Mouse (Mus musculus) forebrain, embryonic 11.5 days (tissue): ENCODE data around the gene Ift20. TPM values are rescaled to one million over a fixed set of nuclear protein-coding genes. Genes with fewer than 3 reads are reported as not detected.

Experiments
- ATAC-seq: fragments of 200-750 bp; cut with Nextera tagmentation; replicated peaks from 2 replicates; pipeline ENCODE4 v1.8.0; 2017; ENCODE audit warnings: moderate TSS enrichment; ENCODE audit not compliant: low FRiP score
- DNase-seq: peaks from one replicate; pipeline ENCODE4 v3.0.0-alpha.2; 2017; ENCODE audit warnings: low spot score
- H3K27ac ChIP-seq: fragments of 300-500 bp; sonication (generic); 2 replicates; pipeline ENCODE4 v1.5.1; 2014; ENCODE audit warnings: low read depth, low read length
- H3K27me3 ChIP-seq: fragments of 300-500 bp; sonication (generic); 2 replicates; pipeline ENCODE4 v1.6.1; 2014; ENCODE audit warnings: mild to moderate bottlenecking, low read length, mixed read lengths; ENCODE audit not compliant: control insufficient read depth, insufficient read depth
- H3K36me3 ChIP-seq: fragments of 300-500 bp; sonication (generic); 2 replicates; pipeline ENCODE4 v1.6.1; 2014; ENCODE audit warnings: mild to moderate bottlenecking, low read length, moderate library complexity, mixed read lengths; ENCODE audit not compliant: control insufficient read depth, insufficient read depth
- H3K4me1 ChIP-seq: fragments of 300-500 bp; sonication (generic); replicated peaks from 2 replicates; pipeline ENCODE4 v1.6.1; 2014; ENCODE audit warnings: low read length, mixed read lengths; ENCODE audit not compliant: control insufficient read depth, insufficient read depth
- H3K4me2 ChIP-seq: fragments of 300-500 bp; sonication (generic); 2 replicates; pipeline ENCODE4 v1.6.1; 2014; ENCODE audit warnings: low read depth, mild to moderate bottlenecking, low read length, moderate library complexity, mixed read lengths; ENCODE audit not compliant: severe bottlenecking
- H3K4me3 ChIP-seq: fragments of 300-500 bp; sonication (generic); 2 replicates; pipeline ENCODE4 v1.5.1; 2014; ENCODE audit warnings: low read depth, low read length
- H3K9ac ChIP-seq: fragments of 300-500 bp; sonication (generic); 2 replicates; pipeline ENCODE4 v1.6.1; 2014; ENCODE audit warnings: low read length
- H3K9me3 ChIP-seq: fragments of 300-500 bp; sonication (generic); 2 replicates; pipeline ENCODE4 v1.6.1; 2016; ENCODE audit warnings: low read length, mixed read lengths; ENCODE audit not compliant: control insufficient read depth
- WGBS: fragments of 180-500 bp; shearing (Covaris S2); extraction: QIAGEN DNeasy Blood & Tissue Kit; methylation state at CpG from one replicate; pipeline ENCODE4 v1.1.7; 2014; 5-methylcytosine and 5-hydroxymethylcytosine counted together
- polyA plus RNA-seq: library from polyadenylated mRNA; unstranded; fragments of >200 nt; fragmentation: Nextera tagmentation; extraction: Ambion mirVana; gene quantifications from 2 replicates; pipeline ENCODE4 v1.2.1, GENCODE M21; 2014

Ift20 gene
- polyA plus RNA-seq, 1 experiment from 2014 or later, result 92.3 TPM

- H3K4me1 ChIP-seq, result peaks cover 3% of the 10 kb centered on the region; the same call in 1 of the 2 replicates
- no peak for ATAC-seq
- no peaks in the 10 kb centered on the region for H3K36me3 ChIP-seq
- no peaks in the 10 kb centered on the region for H3K27me3 ChIP-seq
- no peak overlapping the region; the same call in 1 of the 2 replicates for H3K9ac ChIP-seq
- no peak overlapping the region for H3K4me3 ChIP-seq
- no peaks in the 10 kb centered on the region for H3K9me3 ChIP-seq
- WGBS, result 84% methylated on average over 2 of the region's 2 CpGs
- DNase-seq, result no peak
- no peak overlapping the region for H3K27ac ChIP-seq
- no peak overlapping the region for H3K4me2 ChIP-seq
Observed at GRCm38 (mm10) chr11:78547718-78548460, 11.7 kb downstream of the Ift20 start.

- no peaks in the 10 kb centered on the region for H3K9me3 ChIP-seq
- no peak for ATAC-seq
- peak overlapping the region; percentile 79 for H3K4me2 ChIP-seq
Observed at GRCm38 (mm10) chr11:78549491-78549987, 13.4 kb downstream of the Ift20 start.

GRCm38 (mm10) chr11:78550168-78551058, 14.3 kb downstream of the Ift20 start, which contains the start of gene Tmem97:
Gene Tmem97, minus strand, starts transcription at chr11:78550777.
- peak within 1 kb of the TSS; percentile 79 for H3K4me2 ChIP-seq
- H3K4me1 ChIP-seq, result peaks cover 3% of the 10 kb centered on the region; the same call in 1 of the 2 replicates
- H3K9me3 ChIP-seq, result no peaks in the 10 kb centered on the region
- no peaks in the 10 kb centered on the region for H3K27me3 ChIP-seq
- no peaks in the 10 kb centered on the region for H3K36me3 ChIP-seq
- DNase-seq (peak; percentile 98), ATAC-seq (peak; percentile 100)
- peak within 1 kb of the TSS; percentile 82 for H3K9ac ChIP-seq
- H3K4me3 ChIP-seq, result peak within 1 kb of the TSS; percentile 53
- under 1% methylated on average over 60 of the region's 60 CpGs for WGBS
- H3K27ac ChIP-seq, result peak within 1 kb of the TSS; percentile 70

More at GRCm38 (mm10) chr11:78549491-78549987, 13.4 kb downstream of the Ift20 start:
- Histone ChIP-seq H3K36me3 (no peaks in the 10 kb centered on the region), H3K4me1 (peaks cover 3% of the 10 kb centered on the region; the same call in 1 of the 2 replicates), H3K9ac (peak overlapping the region; percentile 82), H3K27me3 (no peaks in the 10 kb centered on the region), H3K4me3 (peak overlapping the region; percentile 53), H3K27ac (no peak overlapping the region)
- DNase-seq, result no peak
- WGBS, result 16% methylated on average over 5 of the region's 5 CpGs

GRCm38 (mm10) chr11:78551059-78551398, 14.9 kb downstream of the Ift20 start:
- peak overlapping the region; percentile 70 for H3K27ac ChIP-seq
- peak overlapping the region; percentile 53 for H3K4me3 ChIP-seq
- peak overlapping the region; percentile 79 for H3K4me2 ChIP-seq
- H3K9me3 ChIP-seq, result no peaks in the 10 kb centered on the region
- peak; percentile 51 for ATAC-seq
- 32% methylated on average over 6 of the region's 6 CpGs for WGBS
- no peaks in the 10 kb centered on the region for H3K27me3 ChIP-seq
- H3K9ac ChIP-seq, result peak overlapping the region; percentile 70
- DNase-seq, result no peak
- H3K4me1 ChIP-seq, result peaks cover 3% of the 10 kb centered on the region; the same call in 1 of the 2 replicates
- H3K36me3 ChIP-seq, result no peaks in the 10 kb centered on the region

GRCm38 (mm10) chr11:78555623-78556022, 19.5 kb downstream of the Ift20 start:
- 90% methylated on average over 3 of the region's 3 CpGs for WGBS
- ATAC-seq (no peak), DNase-seq (peak; percentile 22)
- Histone ChIP-seq H3K4me1 (0 out of 2 replicates have a peak, but pooled peaks cover 3% of the 10 kb centered on the region), H3K9me3 (no peaks in the 10 kb centered on the region), H3K36me3 (no peaks in the 10 kb centered on the region), H3K4me2 (no peak overlapping the region), H3K9ac (no peak overlapping the region), H3K27ac (no peak overlapping the region), H3K4me3 (no peak overlapping the region), H3K27me3 (no peaks in the 10 kb centered on the region)

GRCm38 (mm10) chr11:78556070-78556469, 19.9 kb downstream of the Ift20 start:
- DNase-seq (peak; percentile 28), ATAC-seq (no peak)
- H3K9ac ChIP-seq, result no peak overlapping the region
- 0 out of 2 replicates have a peak, but pooled peaks cover 2% of the 10 kb centered on the region for H3K4me1 ChIP-seq
- no peak overlapping the region for H3K4me3 ChIP-seq
- H3K27me3 ChIP-seq, result no peaks in the 10 kb centered on the region
- no peaks in the 10 kb centered on the region for H3K9me3 ChIP-seq
- no peaks in the 10 kb centered on the region for H3K36me3 ChIP-seq
- H3K4me2 ChIP-seq, result no peak overlapping the region
- WGBS, result 74% methylated on average over 4 of the region's 4 CpGs
- H3K27ac ChIP-seq, result no peak overlapping the region

- WGBS, result 58% methylated on average over 8 of the region's 8 CpGs
- Histone ChIP-seq H3K9ac (no peak overlapping the region), H3K36me3 (no peaks in the 10 kb centered on the region), H3K4me3 (no peak overlapping the region), H3K4me2 (no peak overlapping the region), H3K27me3 (no peaks in the 10 kb centered on the region), H3K9me3 (no peaks in the 10 kb centered on the region), H3K4me1 (no peaks in the 10 kb centered on the region), H3K27ac (no peak overlapping the region)
- no peak for ATAC-seq
- DNase-seq, result no peak
Observed at GRCm38 (mm10) chr11:78557241-78557640, 21.1 kb downstream of the Ift20 start.

GRCm38 (mm10) chr11:78560447-78560846, 24.3 kb downstream of the Ift20 start:
- no peaks in the 10 kb centered on the region for H3K4me1 ChIP-seq
- no peak overlapping the region for H3K27ac ChIP-seq
- H3K27me3 ChIP-seq, result no peaks in the 10 kb centered on the region
- 22% methylated on average over 4 of the region's 4 CpGs for WGBS
- ATAC-seq (no peak), DNase-seq (peak; percentile 69)
- H3K36me3 ChIP-seq, result no peaks in the 10 kb centered on the region
- no peak overlapping the region for H3K4me3 ChIP-seq
- H3K4me2 ChIP-seq, result no peak overlapping the region
- no peaks in the 10 kb centered on the region for H3K9me3 ChIP-seq
- no peak overlapping the region for H3K9ac ChIP-seq
